Mouse (Mus musculus) neutrophil, adult 83 days (primary cell): Measurements from ENCODE around the gene Gpr33. TPM values are rescaled to one million over a fixed set of nuclear protein-coding genes. Genes with fewer than 3 reads are reported as not detected.

Experiments
- total RNA-seq, 2 experiments: library from RNA; stranded (reverse); gene quantifications; one replicate each; pipeline ENCODE4 v1.2.4; 2023

The Gpr33 gene
- total RNA-seq, result not detected

GRCm38 (mm10) chr12:52027963-52028362 is at the start of gene Gpr33:
Gene Gpr33, minus strand, starts transcription at chr12:52028063.

DNA sequence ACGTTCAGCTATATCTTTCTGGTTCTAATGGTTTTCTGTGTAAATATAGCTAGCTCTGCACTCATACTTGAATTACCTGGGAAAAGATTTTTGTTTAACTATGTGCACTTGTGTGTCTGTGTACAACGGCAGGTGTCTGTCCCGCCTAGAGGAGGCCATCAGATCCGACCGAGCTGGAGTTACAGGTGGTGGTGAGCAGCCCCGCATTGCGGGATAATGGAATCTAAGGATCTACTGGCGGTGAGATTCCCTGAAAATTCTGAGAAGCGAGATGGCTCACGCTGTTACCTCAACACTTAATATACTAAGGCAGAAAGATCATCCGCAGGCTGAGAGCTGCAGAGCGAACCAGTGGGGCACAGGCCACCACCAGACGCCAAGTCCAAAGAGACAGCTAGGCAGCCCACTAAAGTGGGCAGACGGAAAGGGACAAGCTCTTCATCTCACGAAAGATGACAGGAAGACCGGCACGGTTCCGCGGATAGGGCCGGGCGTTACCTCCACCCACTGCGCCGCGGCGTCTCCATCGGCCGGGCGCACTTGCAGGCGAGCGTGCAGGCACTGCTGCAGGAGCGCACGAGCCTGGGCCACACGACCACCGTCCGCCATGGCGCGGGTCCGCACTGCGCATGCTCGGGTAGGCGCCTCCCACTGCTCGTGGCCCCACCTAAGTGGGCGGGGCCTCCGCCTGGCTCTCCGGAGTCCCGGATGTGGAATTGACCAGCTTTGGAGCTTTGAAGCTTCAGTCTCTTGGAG is 21.8 kb downstream of the Gpr33 start, which contains the start of gene Dtd2:
Gene Dtd2 (minus strand): TSS at position 625 of the 756 bp plus-strand sequence.

Other genes starting within 250 kb of the Gpr33 start
- gene Hectd1, start 198.5 kb downstream of the Gpr33 start, total RNA-seq, result 10 to 100 TPM; 80.3 to 92.9 TPM
- 10 to 100 TPM; 37.4 to 47.7 TPM for gene Heatr5a, start 56.7 kb downstream of the Gpr33 start, total RNA-seq
- gene Dtd2, start 21.6 kb downstream of the Gpr33 start, total RNA-seq, result 1 to 10 TPM; 2.8 to 3.3 TPM
- gene Nubpl, start 69.7 kb upstream of the Gpr33 start, total RNA-seq, result 1 to 10 TPM; 1.8 to 1.9 TPM